Mouse (Mus musculus): ENCODE measurements around the gene Ehhadh. TPM values are rescaled to one million over a fixed set of nuclear protein-coding genes. Genes with fewer than 3 reads are reported as not detected.

Ehhadh gene
- total RNA-seq, 2 experiments from 2014 or later, result 0.94 TPM; not detected in 1

DNA sequence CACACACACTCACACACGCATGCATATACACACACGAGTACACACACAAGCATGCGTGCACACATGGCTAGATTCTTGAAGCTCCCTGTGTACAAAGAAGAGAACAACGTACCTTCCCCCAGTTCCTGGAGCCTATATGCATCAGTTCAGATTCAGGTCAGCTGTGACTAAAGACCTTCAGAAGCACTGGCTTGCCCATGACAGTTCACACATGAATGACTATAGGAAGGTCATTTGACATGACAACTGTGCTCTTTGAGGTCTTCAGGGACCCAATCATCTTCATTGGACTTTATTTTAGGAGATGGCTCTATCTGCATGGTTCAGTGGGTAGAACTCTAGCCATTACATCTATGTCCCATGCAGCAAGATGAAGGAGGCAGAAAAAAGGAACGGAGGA lies 44.7 kb downstream of the Ehhadh start:
- ATAC-seq (replicated peaks; ENCODE audit: low FRiP score, poor library complexity, severe bottlenecking), result no peak

DNA sequence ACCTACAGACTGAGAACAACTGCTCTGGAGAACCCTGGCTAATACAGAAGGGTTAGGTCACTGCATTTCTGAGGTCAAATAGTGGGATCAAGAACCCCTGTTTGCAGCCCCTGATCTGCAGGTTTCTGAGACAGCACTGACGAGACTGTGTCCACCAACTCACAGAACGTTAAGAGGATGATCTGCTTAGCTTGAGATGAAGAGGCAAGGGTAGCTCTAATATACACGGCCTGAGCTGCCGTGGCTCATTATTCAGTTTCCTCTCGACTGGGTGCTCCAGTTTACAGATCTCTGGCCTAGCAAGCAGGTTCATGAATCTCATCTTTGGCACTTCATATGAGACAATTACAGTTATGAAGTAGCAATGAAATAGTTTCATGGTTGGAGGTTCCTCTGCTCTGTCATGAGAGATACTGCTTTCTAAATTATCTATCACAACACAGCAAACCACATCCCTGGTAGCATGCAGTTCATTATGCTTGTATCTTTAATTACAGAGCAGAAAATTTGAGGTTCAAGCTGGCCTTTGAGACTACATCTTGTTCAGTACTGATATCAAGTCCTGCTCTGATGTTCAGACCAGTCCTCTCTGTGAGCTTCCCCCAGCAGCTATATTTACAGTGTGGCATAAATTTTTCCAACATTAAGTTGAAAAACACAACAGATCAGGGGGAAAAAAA lies 45.3 kb downstream of the Ehhadh start:
- ATAC-seq (replicated peaks; ENCODE audit: low FRiP score, poor library complexity, severe bottlenecking), result no peak

GRCm38 (mm10) chr16:21741542-21741941 lies 46.1 kb downstream of the Ehhadh start:
- ATAC-seq (replicated peaks; ENCODE audit: low FRiP score, poor library complexity, severe bottlenecking), result no peak; the same call in 1 of the 2 replicates

DNA sequence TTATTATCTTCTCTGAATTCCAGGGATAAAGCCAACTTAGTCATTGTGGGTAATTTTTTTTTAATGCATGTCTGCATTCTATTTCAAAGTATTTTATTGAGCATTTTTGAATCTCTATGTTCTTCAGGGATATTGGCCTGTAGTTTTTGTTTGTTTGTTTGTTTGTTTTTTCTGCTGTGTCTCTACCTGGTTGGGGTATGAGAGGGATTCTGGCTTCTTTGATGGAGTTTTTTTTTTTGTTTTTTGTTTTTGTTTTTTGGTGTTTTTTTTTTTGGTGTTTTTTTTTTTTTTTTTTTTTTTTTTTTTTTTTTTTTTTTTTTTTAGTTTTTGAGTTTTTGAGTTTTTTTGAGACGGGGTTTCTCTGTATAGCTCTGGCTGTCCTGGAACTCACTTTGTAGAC lies 52.0 kb downstream of the Ehhadh start:
- ATAC-seq (replicated peaks; ENCODE audit: low FRiP score, poor library complexity, severe bottlenecking), result no peak

DNA sequence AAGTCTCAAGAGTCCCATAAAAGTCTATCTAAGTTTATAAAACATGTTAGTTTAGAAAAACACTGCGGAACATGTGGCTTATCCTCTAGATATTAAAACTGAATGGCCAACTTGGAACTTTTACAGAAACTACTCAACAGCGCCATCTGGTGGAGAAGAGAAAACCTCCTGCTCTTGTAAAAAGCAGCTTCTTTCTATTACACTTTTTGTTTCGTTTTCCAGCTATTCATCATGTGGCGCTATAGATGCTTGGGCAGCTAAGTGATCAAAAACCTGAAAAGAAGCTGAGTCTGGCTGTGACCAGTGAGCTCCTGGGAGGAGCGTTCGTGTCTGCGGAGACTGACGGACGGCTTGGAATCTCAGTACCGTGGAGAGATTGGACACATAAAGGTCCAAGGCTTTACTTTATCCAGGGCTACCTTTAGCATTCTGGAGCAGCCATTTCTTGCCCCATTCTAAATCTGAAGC lies 59.7 kb downstream of the Ehhadh start:
- peak; percentile 73 for ATAC-seq (replicated peaks; ENCODE audit: low FRiP score, poor library complexity, severe bottlenecking)

GRCm38 (mm10) chr16:21727421-21727820 lies 60.2 kb downstream of the Ehhadh start:
- no peak for ATAC-seq (replicated peaks; ENCODE audit: low FRiP score, poor library complexity, severe bottlenecking)

DNA sequence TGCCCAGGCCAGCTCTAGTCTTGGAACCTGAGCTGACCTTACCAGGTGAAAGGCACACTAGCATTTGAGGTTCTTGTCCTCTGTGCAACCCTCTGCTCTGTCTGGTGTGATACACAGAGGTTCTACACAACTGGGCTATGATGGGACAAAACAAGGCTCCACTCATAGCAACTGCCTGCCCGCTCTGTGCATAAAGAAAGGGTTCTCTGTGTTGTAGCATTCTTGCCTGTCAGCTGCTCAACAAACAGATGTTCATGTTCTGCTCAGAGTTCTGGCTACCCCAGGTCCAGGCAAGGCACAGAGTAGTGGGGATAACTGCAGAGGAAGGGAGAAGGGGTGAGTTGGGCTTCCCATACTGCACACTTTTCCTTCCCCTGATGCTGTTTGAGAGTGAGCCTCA lies 63.3 kb downstream of the Ehhadh start:
- no peak for ATAC-seq (replicated peaks; ENCODE audit: low FRiP score, poor library complexity, severe bottlenecking)

GRCm38 (mm10) chr16:21719770-21720169 lies 67.8 kb downstream of the Ehhadh start:
- ATAC-seq (replicated peaks; ENCODE audit: low FRiP score, poor library complexity, severe bottlenecking), result no peak

DNA sequence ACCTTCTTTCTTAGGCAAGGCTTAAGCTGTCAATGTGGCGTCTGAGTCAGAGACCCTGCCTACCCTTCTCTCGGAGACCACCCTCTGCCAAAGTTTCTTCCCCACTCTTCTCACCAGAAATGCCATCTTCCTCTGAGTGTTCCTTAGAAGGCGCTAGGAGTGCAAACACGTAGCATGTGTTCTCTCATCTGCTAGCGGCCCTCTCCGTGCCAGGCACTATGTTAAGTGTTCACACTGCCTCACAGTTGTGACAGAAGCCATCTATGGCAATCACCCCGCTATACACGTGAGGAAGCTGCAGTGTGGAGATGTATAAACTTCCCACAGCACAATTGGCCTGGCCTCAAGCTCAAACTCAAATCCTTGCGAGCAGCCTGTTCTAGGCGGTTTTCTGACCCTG lies 73.1 kb downstream of the Ehhadh start:
- ATAC-seq (replicated peaks; ENCODE audit: low FRiP score, poor library complexity, severe bottlenecking), result no peak

Other genes starting within 250 kb of the Ehhadh start
- gene 2510009E07Rik, start 93.1 kb downstream of the Ehhadh start, total RNA-seq (2015; ENCODE audit: low replicate concordance), result 0.63 and 1.3 TPM in 2 replicates
- 0.56 and 1.1 TPM in 2 replicates for gene 2510009E07Rik, start 93.1 kb downstream of the Ehhadh start, total RNA-seq (2017; ENCODE audit: low replicate concordance)
- not detected in 2 replicates for gene Map3k13, start 6.5 kb upstream of the Ehhadh start, total RNA-seq (2015; ENCODE audit: low replicate concordance)
- 0.14 TPM in 1 of 2 replicates, not detected in the other for gene Map3k13, start 6.5 kb upstream of the Ehhadh start, total RNA-seq (2017; ENCODE audit: low replicate concordance)
- 3.6 and 5.0 TPM in 2 replicates for gene Tmem41a, start 159.7 kb upstream of the Ehhadh start, total RNA-seq (2015; ENCODE audit: low replicate concordance)
- 0.77 and 2.0 TPM in 2 replicates for gene Tmem41a, start 159.7 kb upstream of the Ehhadh start, total RNA-seq (2017; ENCODE audit: low replicate concordance)
- not detected in 2 replicates for gene Liph, start 207.9 kb upstream of the Ehhadh start, total RNA-seq (2015; ENCODE audit: low replicate concordance)
- 2.6 TPM in 1 of 2 replicates, not detected in the other for gene Liph, start 207.9 kb upstream of the Ehhadh start, total RNA-seq (2017; ENCODE audit: low replicate concordance)
- 19.0 and 28.4 TPM in 2 replicates for gene Senp2, start 221.7 kb upstream of the Ehhadh start, total RNA-seq (2015; ENCODE audit: low replicate concordance)
- gene Senp2, start 221.7 kb upstream of the Ehhadh start, total RNA-seq (2017; ENCODE audit: low replicate concordance), result 41.4 and 57.3 TPM in 2 replicates

Measured in erythroblast, adult 5-6 weeks (primary cell).